Mouse (Mus musculus) cerebellum, adult 9-11 months (tissue): ENCODE measurements at regions not wholly inside any gene's neighbourhood (a gene's known extent, or its start where the extent isn't known, plus 50 kb on each side); places are given as distances from the start of the nearest gene placed in this dataset.

Source experiments
- DNase-seq: peaks from one replicate; pipeline ENCODE4 v3.0.0; 2022

- no peak for DNase-seq
These were observed 59.7 kb upstream of the Tbx20 start for GRCm38 (mm10) chr9:24833766-24834165.

- no peak for DNase-seq
These were observed 74.1 kb upstream of the Tbx20 start for GRCm38 (mm10) chr9:24848210-24848609.

DNA sequence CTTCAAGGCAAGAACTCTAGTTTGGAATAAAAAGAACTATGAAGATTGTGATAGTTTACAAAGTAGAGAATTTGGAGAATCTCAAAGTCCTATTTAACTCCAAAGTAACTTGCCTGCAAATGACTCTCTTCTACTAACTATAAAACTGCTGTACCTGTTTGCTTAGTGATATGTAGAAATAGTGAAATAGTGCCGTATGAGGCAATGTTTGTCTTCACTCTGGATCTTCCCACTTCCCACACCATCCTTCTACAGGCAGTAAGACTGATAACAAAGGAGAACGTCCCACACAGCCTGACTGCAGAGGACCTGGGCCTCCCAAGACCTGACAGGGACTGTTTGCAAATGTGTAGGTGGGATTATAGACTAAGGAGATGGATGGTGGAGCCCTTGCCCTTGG, 85.4 kb upstream of the Tbx20 start:
- no peak for DNase-seq

DNA sequence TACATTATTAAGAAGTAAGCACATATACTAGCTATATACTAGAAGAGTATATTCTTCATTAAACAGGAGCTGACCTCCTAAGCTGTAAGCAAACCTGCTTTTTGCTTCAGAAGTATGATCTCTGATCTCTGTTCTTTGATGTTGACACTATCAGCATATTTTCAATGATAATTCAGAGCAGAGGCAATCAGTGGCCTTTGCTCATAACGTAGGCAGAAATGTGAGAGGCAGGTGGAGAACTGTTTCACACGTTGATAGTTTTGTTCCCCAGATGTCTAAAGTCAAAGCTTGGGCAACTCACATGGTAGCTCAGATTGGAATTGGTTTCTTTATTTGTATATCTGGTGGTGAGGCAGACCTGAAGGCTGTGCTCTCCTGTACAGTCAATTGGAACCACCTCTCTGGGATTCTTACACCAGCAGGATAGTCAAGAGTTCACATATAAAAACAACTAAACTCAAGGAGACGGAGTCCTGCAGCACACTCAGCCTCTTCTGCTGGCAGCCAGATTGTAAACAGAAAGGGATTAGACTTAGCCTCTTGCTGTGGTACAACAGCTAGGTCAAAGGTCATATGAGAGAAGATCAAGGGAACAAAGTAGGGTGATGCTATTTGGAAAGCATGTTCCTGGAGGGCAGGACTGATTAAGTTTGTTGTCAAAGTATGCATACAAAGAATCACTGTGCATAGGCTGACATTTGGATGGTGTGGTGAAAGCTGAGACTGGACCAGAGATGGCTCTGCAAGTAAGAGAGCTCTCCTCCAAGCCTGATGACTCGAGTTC, 92.5 kb upstream of the Tbx20 start:
- DNase-seq: no peak

- no peak for DNase-seq
These were observed 94.6 kb upstream of the Tbx20 start for GRCm38 (mm10) chr9:24868746-24869145.

GRCm38 (mm10) chr9:24874434-24875143, 100.5 kb upstream of the Tbx20 start:
- no peak for DNase-seq

DNA sequence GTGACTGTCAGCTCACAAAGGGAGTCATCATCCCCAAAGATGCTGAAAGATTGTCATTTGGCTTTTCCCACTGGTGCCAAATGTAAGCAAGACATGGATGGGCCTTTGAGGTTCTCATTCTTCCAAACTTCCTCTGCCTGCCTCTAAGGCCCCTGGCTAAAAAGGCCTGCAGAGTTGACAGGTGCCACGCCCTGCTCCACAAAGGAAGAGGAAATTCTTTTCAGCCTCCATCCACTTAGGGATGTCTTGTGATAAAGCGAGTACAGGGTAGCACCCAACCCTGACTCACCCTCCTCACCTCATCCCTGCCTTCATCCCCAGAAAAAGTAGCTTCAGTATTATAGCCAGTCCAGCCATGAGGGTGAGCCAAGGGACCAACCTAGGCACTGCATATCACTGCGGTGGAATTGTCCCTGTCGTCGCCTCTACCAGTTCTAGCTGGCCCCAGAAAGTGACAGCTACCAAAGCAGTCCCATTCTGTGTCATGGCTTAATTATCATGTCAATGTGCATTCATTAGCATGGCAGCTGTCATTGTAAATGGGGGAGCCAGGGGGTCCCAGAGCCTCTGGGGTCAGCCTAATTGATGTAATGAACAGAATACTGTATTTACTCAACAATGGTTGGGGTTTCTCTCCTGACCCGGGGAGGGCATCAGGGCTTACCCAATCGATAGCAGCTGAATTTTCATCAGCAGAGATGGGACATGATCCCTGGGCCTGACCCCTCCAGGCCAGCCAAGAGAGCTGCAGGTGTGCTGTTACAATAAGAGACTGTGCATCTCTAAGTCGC, 104.5 kb upstream of the Tbx20 start:
- DNase-seq: no peak

GRCm38 (mm10) chr9:24879662-24880061, 105.6 kb upstream of the Tbx20 start:
- DNase-seq: no peak

DNA sequence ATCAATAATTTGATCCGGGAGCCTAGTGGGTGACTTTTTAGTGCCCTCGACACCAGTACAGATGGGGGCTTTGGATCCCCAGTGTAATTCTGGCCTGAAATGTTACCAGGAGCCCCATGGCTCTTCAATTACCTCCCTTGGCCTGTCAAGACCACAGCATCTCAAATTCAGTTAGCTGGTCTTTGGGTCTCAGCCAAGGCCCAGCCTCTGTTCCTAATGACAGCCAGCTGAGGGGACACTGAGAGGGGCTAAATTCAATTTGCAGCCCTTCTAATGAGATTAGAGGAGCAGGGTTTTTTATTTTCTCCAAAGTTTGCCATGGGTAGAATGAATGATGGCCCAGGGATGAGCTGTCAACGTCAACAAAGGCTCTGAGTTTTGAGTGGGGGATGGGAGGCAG, 109.9 kb upstream of the Tbx20 start:
- DNase-seq: no peak

- DNase-seq: no peak
These were observed 114.2 kb upstream of the Tbx20 start for GRCm38 (mm10) chr9:24888282-24888681.

GRCm38 (mm10) chr9:24896498-24897261, 122.6 kb upstream of the Tbx20 start:
- DNase-seq: no peak

DNA sequence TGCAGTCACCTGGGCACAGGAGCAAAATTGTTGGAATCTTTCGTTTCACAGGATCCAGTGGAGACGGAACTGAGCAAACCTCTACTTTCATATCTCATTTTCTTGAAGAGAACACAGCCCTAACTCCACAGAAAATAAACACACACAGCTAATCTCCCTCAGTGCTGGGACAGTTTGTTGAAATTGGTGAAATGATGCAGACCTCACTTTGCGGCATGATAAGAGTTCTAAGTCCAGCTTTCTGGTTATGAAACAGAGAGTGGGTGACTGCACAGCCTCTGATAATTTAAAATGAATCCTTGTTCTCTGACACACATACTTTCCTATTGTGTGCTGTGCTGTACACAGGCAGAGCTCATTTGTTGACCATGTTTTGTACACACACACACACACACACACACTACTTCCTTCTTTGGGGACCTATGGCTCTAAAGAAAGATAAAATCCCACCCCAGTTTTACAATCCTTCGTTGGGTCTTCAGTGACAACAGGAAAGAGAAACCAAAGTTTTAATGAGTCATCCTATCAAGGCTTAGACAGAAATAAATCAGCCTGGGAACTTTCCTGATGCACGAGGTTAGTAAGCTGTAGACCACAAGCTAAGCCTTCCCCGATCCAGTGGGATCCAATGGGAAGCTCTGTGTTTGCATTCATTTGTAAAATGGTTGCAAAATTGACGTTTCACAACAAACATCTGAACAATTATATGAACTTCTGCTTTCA, 125.3 kb upstream of the Tbx20 start:
- no peak for DNase-seq

DNA sequence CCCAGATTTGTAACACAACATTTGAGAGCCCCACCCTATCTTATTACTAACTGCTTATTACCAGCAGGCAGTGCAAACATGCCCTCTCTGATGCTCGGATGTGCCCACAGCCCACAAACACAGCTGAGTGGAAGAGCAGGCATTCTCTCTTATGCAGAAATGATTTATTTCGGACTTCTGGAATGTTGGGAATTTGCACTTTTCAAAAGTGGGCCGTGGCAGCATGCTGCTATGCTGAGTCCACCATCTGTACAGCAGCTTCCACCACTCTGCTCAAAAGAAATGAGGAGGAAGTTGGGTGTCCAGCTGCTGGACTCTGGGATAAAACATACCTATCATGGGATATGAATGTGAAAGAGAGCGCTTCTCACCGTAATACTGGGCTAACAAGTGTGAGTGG, 129.6 kb upstream of the Tbx20 start:
- no peak for DNase-seq

GRCm38 (mm10) chr9:24909086-24909979, 135.2 kb upstream of the Tbx20 start:
- DNase-seq: no peak

- DNase-seq: no peak
These were observed 136.6 kb upstream of the Tbx20 start for GRCm38 (mm10) chr9:24910738-24911137.

DNA sequence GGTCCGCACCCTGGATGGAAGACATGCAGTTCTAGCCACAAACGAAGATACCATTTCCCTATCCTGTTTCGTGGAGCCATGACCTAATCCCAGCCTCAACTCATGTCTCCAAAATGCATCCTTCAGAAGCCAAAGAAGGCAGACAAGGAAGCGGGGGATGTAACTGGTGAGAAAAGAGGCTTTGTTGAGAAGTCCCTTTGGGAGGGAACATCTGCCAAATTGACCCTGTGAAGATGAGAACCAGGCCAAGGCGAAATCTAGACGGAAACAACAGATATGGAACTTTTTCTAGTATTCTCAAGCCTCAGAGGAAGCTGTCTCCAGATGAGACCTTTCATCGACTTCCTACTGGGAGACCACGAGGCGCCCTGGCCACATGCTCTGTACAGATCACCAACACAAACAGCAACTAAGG, 145.9 kb upstream of the Tbx20 start:
- DNase-seq: no peak

DNA sequence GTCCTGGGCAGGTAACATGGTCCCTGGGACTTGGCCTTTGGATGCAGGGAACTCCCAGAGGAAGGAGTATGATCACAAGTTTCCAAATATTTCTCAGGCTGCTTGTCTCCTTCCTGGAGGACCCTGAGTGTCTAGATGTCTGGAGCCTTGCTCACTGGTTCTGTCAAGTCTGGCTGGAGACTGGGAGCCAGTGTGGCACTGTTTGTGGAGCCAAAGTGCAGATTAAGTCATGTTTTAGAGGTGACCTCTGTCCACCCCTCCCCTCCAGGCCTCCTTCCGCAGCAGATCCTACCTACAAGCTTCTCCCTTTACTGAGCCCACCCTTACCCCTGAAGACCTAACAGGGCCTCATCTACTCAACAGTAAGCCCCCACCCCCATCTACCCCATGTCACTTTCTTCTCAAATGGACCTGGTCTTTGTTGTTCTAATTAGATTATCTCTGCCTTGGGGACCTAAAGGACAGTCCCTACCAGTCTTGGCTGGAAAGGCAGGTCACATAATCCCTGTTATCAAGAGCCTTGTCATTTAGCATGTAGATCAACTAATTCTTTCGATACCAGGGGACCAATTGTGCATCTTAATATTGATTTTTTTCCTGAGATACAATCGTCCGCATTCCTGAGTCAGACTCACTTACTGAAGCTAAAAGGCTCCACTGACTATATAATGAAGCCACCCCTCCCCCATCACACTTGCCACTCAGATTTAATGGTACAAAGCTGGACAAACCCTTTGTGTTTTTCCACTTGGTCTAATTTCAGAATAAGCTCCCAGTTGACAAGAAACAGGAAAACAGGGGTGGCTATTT, 148.2 kb upstream of the Tbx20 start:
- DNase-seq: no peak

DNA sequence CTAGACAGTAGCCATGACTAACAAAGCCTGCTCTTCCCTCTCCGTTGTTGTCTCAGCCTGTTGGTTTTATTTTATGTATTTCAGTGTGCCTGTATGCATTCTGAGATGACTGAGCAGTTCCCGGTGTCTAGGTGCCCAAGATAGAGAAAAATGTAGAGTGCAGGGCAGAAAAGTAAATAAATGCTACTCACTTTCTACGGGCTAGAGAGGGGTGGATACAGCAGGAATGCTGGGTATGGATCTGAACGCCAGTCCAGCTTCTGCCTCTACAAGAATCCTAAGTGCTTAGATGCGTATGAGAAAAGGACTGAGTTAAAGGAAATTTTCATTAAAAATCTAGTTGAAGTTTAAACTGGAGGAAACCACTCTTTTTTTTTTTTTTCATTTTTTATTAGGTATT, 149.4 kb upstream of the Tbx20 start:
- DNase-seq: no peak

GRCm38 (mm10) chr9:24937731-24938130, 151.5 kb upstream of the Gm10181 start:
- DNase-seq: no peak

DNA sequence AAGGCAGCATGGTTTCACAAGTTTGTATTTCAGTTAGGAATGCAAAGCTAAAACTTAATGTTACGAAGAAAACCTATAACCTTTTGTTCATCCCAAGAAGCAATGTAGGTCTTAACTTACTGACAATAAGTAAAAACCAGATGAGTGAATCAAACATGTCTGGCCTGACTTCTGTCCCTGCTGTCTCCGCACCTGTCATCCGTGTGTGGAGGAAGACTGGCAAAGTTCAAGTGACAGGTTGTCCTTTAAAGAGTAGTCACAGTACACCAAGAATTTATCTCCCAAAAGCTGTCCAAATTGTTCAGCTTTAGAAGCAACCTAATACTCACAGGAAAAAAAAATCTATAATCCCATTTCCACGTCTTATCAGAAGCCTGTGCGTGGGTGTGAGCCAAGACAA, 146.3 kb upstream of the Gm10181 start:
- DNase-seq: no peak
